Mouse (Mus musculus): Measurements from ENCODE around the gene Hspa2. TPM values are rescaled to one million over a fixed set of nuclear protein-coding genes. Genes with fewer than 3 reads are reported as not detected.
"Not testable (repeated sequence)": the region's sequence is repeated elsewhere in the genome, so short reads cannot be mapped to it uniquely, and the experiment has no call there.

The Hspa2 gene
- total RNA-seq, 1 experiment from 2014 or later = 13.4 TPM

GRCm38 (mm10) chr12:76409166-76409565 is 5.2 kb downstream of the Hspa2 start:
- ATAC-seq (replicated peaks in 1 of 2; ENCODE audit: insufficient read depth in 1 of 2, low FRiP score in 2 of 2, low TSS enrichment in 1 of 2, low read depth in 1 of 2, poor library complexity in 2 of 2, severe bottlenecking in 2 of 2) = no peak

- no peak for ATAC-seq (replicated peaks in 1 of 2; ENCODE audit: insufficient read depth in 1 of 2, low FRiP score in 2 of 2, low TSS enrichment in 1 of 2, low read depth in 1 of 2, poor library complexity in 2 of 2, severe bottlenecking in 2 of 2)
These were observed 11.5 kb downstream of the Hspa2 start for GRCm38 (mm10) chr12:76415383-76416010.

- no peak for ATAC-seq (replicated peaks in 1 of 2; ENCODE audit: insufficient read depth in 1 of 2, low FRiP score in 2 of 2, low TSS enrichment in 1 of 2, low read depth in 1 of 2, poor library complexity in 2 of 2, severe bottlenecking in 2 of 2)
These were observed 13.5 kb downstream of the Hspa2 start, which contains the start of gene Ppp1r36 for GRCm38 (mm10) chr12:76417433-76417854. Gene Ppp1r36 (plus strand): TSS chr12:76417538.

- ATAC-seq (replicated peaks in 1 of 2; ENCODE audit: insufficient read depth in 1 of 2, low FRiP score in 2 of 2, low TSS enrichment in 1 of 2, low read depth in 1 of 2, poor library complexity in 2 of 2, severe bottlenecking in 2 of 2) = no peak
These were observed 14.4 kb downstream of the Hspa2 start for GRCm38 (mm10) chr12:76418346-76418745.

- ATAC-seq (replicated peaks in 1 of 2; ENCODE audit: insufficient read depth in 1 of 2, low FRiP score in 2 of 2, low TSS enrichment in 1 of 2, low read depth in 1 of 2, poor library complexity in 2 of 2, severe bottlenecking in 2 of 2) = no peak
These were observed 21.3 kb downstream of the Hspa2 start for GRCm38 (mm10) chr12:76425256-76425655.

GRCm38 (mm10) chr12:76427546-76427945 is 23.6 kb downstream of the Hspa2 start:
- no peak for ATAC-seq (replicated peaks in 1 of 2; ENCODE audit: insufficient read depth in 1 of 2, low FRiP score in 2 of 2, low TSS enrichment in 1 of 2, low read depth in 1 of 2, poor library complexity in 2 of 2, severe bottlenecking in 2 of 2)

GRCm38 (mm10) chr12:76430879-76431406 is 27.0 kb downstream of the Hspa2 start:
- ATAC-seq (replicated peaks in 1 of 2; ENCODE audit: insufficient read depth in 1 of 2, low FRiP score in 2 of 2, low TSS enrichment in 1 of 2, low read depth in 1 of 2, poor library complexity in 2 of 2, severe bottlenecking in 2 of 2) = no peak

- ATAC-seq (replicated peaks in 1 of 2; ENCODE audit: insufficient read depth in 1 of 2, low FRiP score in 2 of 2, low TSS enrichment in 1 of 2, low read depth in 1 of 2, poor library complexity in 2 of 2, severe bottlenecking in 2 of 2) = no peak
These were observed 27.5 kb downstream of the Hspa2 start for GRCm38 (mm10) chr12:76431431-76431830.

GRCm38 (mm10) chr12:76434111-76434510 is 30.1 kb downstream of the Hspa2 start:
- no peak for ATAC-seq (replicated peaks in 1 of 2; ENCODE audit: insufficient read depth in 1 of 2, low FRiP score in 2 of 2, low TSS enrichment in 1 of 2, low read depth in 1 of 2, poor library complexity in 2 of 2, severe bottlenecking in 2 of 2)

- ATAC-seq (replicated peaks in 1 of 2; ENCODE audit: insufficient read depth in 1 of 2, low FRiP score in 2 of 2, low TSS enrichment in 1 of 2, low read depth in 1 of 2, poor library complexity in 2 of 2, severe bottlenecking in 2 of 2) = no peak
These were observed 31.1 kb downstream of the Hspa2 start for GRCm38 (mm10) chr12:76435084-76435483.

GRCm38 (mm10) chr12:76435549-76435948 is 31.6 kb downstream of the Hspa2 start:
- no peak for ATAC-seq (replicated peaks in 1 of 2; ENCODE audit: insufficient read depth in 1 of 2, low FRiP score in 2 of 2, low TSS enrichment in 1 of 2, low read depth in 1 of 2, poor library complexity in 2 of 2, severe bottlenecking in 2 of 2)

- ATAC-seq (replicated peaks in 1 of 2; ENCODE audit: insufficient read depth in 1 of 2, low FRiP score in 2 of 2, low TSS enrichment in 1 of 2, low read depth in 1 of 2, poor library complexity in 2 of 2, severe bottlenecking in 2 of 2) = not testable (repeated sequence)
These were observed 39.5 kb downstream of the Hspa2 start for GRCm38 (mm10) chr12:76443488-76443887.

GRCm38 (mm10) chr12:76444359-76444772 is 40.4 kb downstream of the Hspa2 start:
- no peak for ATAC-seq (replicated peaks in 1 of 2; ENCODE audit: insufficient read depth in 1 of 2, low FRiP score in 2 of 2, low TSS enrichment in 1 of 2, low read depth in 1 of 2, poor library complexity in 2 of 2, severe bottlenecking in 2 of 2)

GRCm38 (mm10) chr12:76444862-76445261 is 40.9 kb downstream of the Hspa2 start:
- ATAC-seq (replicated peaks in 1 of 2; ENCODE audit: insufficient read depth in 1 of 2, low FRiP score in 2 of 2, low TSS enrichment in 1 of 2, low read depth in 1 of 2, poor library complexity in 2 of 2, severe bottlenecking in 2 of 2) = no peak

- ATAC-seq (replicated peaks in 1 of 2; ENCODE audit: insufficient read depth in 1 of 2, low FRiP score in 2 of 2, low TSS enrichment in 1 of 2, low read depth in 1 of 2, poor library complexity in 2 of 2, severe bottlenecking in 2 of 2) = no peak
These were observed 42.2 kb downstream of the Hspa2 start for GRCm38 (mm10) chr12:76446201-76446600.

- ATAC-seq (replicated peaks in 1 of 2; ENCODE audit: insufficient read depth in 1 of 2, low FRiP score in 2 of 2, low TSS enrichment in 1 of 2, low read depth in 1 of 2, poor library complexity in 2 of 2, severe bottlenecking in 2 of 2) = no peak
These were observed 44.2 kb downstream of the Hspa2 start for GRCm38 (mm10) chr12:76448127-76448526.

GRCm38 (mm10) chr12:76452203-76452602 is 48.2 kb downstream of the Hspa2 start:
- no peak for ATAC-seq (replicated peaks in 1 of 2; ENCODE audit: insufficient read depth in 1 of 2, low FRiP score in 2 of 2, low TSS enrichment in 1 of 2, low read depth in 1 of 2, poor library complexity in 2 of 2, severe bottlenecking in 2 of 2)

Data from hematopoietic stem cell, adult 5-6 weeks (primary cell).